Mouse (Mus musculus): Measurements from ENCODE around the gene Cd300lf. TPM values are rescaled to one million over a fixed set of nuclear protein-coding genes. Genes with fewer than 3 reads are reported as not detected.
A peak's percentile ranks its signal among the peaks of the same experiment; 100 is the strongest.

Gene Cd300lf
- total and polyA plus RNA-seq, 3 experiments: 0.55 to 1.00 (median 0.90) TPM

GRCm38 (mm10) chr11:115160883-115161577 lies 27.2 kb upstream of the Cd300lf start:
- DNase-seq: peak; percentile 70

- DNase-seq: peak; percentile 88
These were observed 26.4 kb upstream of the Cd300lf start for GRCm38 (mm10) chr11:115160016-115160797.

GRCm38 (mm10) chr11:115157933-115158719 lies 24.3 kb upstream of the Cd300lf start:
- no peak for DNase-seq

- DNase-seq: no peak
These were observed 21.4 kb upstream of the Cd300lf start for GRCm38 (mm10) chr11:115155053-115155634.

DNA sequence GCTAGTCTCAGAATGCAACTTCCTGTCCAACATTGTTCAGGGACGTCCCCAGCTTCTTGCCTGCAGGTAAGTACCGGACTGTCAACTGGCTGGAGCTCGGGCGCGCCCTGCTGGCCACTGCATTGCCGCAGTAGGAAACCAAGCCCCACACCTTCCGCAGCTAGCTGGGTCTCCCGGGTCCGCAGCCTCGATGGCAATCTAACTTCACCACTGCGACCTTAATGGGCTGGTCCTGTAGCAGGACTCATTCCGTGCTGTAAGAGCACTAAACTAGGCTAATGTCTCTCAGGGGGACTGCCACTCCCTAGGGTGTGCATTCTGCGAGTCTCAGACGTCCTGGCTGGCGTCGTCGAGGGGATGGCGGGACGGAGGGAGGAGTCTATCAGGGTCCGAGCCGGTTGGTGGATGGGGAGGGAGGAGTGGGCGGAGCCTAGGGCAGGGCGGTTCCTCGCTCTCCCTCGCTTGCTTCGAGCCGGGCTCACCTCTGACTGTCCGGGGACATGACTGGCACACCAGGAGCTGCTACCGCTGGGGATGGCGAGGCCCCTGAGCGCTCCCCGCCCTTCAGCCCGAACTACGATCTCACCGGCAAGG lies 20.0 kb upstream of the Cd300lf start:
- peak; percentile 80 for DNase-seq

DNA sequence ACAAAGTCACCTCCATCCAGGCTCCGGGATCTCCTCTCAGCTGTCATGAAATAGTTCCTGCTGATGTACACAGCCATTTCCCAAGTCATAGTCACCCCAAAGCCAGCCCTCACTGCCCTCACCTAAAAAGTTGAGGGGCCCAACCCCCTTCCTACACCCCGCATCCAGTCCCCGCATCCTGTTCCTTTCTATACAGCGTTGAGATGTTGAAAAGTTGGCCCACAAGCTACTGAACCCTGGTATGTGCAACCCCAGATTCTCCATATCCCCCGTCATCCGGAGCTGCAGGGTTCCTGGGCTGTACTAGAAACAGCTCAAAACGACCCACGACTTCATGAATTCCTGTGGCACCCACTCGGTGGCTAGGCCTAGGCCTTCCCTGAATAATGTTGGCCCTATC lies 19.3 kb upstream of the Cd300lf start:
- DNase-seq: no peak

GRCm38 (mm10) chr11:115151755-115152429 lies 18.1 kb upstream of the Cd300lf start:
- peak; percentile 63 for DNase-seq

- DNase-seq: no peak
These were observed 17.0 kb upstream of the Cd300lf start for GRCm38 (mm10) chr11:115150741-115151254.

DNA sequence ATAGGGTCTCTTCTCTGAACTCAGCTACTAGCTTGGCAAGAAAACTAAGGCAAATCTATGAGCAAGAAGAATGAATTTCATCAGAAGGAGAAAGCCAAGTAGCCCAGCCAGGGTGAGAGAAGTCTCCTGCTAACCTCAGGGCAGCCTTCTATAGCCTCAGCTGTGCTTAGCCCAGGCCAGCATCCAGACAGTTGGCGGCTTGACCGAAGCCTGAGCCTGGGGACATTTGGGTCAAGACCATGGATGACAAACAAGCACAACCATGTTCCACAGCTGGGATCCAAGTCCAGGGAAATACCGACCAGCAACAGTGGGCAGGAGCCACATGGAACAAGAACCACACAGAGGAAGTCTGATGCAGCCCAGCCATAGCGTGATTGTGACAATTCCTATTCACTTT lies 14.0 kb upstream of the Cd300lf start:
- DNase-seq: no peak

GRCm38 (mm10) chr11:115141970-115142369 lies 8.2 kb upstream of the Cd300lf start:
- no peak for DNase-seq

- no peak for DNase-seq
These were observed 4.9 kb upstream of the Cd300lf start for GRCm38 (mm10) chr11:115138597-115139262.

GRCm38 (mm10) chr11:115131768-115132381 lies 1.9 kb downstream of the Cd300lf start:
- DNase-seq: no peak

DNA sequence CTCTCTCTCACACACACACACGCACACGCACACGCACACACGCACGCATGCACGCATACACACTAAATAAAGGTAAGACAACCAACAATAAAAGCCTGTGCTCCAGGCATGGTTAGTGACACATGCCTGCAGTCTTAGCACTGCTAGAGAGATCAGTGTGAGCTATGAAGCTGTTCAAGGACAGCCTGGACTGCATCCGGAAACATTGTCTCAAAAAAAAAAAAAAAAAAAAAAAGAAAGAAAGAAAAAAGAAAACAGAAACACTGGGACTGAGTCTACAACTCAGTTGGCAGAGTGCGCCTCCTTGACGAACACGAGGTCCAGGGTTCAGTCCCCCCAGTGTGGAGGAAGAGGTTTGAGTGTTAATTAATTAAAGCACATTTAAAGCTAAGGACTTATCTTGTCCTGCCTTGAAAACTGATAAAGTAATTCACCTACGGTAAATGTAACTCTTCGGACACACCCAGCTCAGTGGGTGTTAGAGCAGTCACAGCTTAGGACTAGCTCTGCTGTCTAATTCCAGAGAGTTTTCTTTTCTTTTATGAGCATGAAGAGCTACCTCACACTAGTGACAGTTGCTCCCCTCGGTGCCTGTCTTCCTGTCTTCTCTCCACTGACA lies 4.2 kb downstream of the Cd300lf start:
- no peak for DNase-seq

GRCm38 (mm10) chr11:115128483-115128882 lies 5.3 kb downstream of the Cd300lf start:
- no peak for DNase-seq

DNA sequence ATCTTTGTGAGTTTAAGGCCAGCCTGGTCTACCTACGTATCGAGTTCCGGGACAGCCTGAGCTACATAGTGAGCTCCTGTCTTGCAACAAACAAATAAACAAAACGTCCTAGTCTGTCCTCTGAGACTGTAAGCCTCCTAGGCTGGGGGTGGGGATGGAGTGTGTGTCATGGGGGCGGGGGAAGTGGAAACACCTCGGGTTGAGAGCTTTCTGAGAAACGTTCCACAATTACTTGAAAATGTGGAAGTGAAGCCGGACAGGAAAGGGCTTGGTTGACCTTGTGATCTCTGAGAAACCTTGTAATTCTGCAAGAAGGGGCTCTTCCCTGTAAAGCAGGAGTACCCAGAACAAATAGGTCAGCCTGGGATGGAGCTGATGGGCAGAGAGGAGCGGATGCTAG lies 14.4 kb downstream of the Cd300lf start:
- no peak for DNase-seq

GRCm38 (mm10) chr11:115112196-115112595 lies 21.6 kb downstream of the Cd300lf start:
- DNase-seq: no peak

DNA sequence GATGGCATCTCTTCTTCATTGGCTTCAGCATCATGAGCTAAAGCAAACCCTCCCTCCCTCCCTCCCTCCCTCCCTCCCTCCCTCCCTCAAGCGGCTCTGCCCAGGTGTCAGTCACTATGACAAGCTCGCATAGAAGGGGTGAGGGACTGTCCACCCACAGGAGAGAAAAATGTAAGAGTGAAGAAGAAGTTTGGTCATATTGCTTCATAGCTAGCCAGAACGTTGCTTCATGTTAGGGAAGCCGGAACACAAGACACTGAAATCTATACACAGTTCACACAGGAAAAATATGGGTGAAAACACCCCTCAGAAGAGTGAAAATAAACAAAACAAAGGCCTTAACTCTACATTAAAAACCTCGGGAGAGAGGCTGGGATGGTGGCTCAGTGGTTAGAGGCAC lies 23.5 kb downstream of the Cd300lf start:
- no peak for DNase-seq

DNA sequence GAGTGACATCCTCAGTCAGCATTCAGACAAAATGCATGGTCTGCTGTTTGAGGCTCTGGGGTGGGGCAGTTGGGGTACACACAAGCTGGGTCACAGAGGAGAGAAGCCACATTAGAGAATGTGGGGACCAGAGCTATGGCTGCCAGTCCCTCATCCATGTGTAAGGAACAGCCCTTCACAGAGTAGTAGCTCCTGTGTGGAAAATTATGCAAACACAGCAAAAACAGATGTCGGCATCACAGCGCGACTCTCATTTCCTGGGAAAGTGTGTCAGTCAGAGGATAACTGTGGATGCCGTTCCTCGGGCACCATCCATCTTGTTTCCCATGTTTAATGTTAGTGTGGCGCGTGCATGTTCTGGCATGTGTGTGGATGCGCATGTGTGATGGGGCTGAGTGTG lies 25.6 kb downstream of the Cd300lf start:
- no peak for DNase-seq

GRCm38 (mm10) chr11:115107403-115107916 lies 26.3 kb downstream of the Cd300lf start:
- no peak for DNase-seq

Data from adrenal gland, adult 2 months (tissue).